Mouse (Mus musculus) thymus, adult 2 months (tissue): ENCODE results near the gene Pik3ap1.

Experiments used
- CTCF ChIP-seq: fragments of 200-500 bp; IDR thresholded peaks from 2 replicates; pipeline ENCODE4 v1.5.1; 2012; ENCODE audit warnings: mild to moderate bottlenecking, control low read depth, low read length, moderate library complexity, borderline replicate concordance; ENCODE audit not compliant: control insufficient read depth, poor library complexity, insufficient read depth; ENCODE audit errors: extremely low read depth
- POLR2A ChIP-seq: fragments of 200-500 bp; IDR thresholded peaks from 2 replicates; pipeline ENCODE4 v1.6.1; 2012; ENCODE audit warnings: mild to moderate bottlenecking, low read length, control low read depth, moderate library complexity; ENCODE audit not compliant: control insufficient read depth, poor library complexity, insufficient read depth; ENCODE audit errors: extremely low read depth

DNA sequence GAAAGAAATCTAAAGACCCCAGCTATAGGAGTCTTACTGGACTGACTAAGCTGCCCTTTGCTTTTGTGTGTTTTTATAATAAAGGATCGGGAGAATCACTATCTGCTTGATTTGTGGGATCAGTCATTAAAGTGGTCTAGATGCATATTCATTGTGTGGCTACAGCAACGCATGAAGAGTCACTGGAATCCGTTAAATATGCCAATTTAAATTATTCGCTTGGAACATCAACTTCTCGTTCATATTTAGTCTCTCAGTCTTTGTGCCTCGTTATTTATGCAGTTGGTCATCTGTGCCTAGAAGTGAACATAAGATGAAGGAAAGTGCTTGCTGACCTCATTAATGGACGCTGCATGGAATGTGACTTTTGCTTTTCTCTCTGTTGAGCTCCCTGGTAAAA is 114.0 kb downstream of the Pik3ap1 start:
- TF ChIP-seq POLR2A, result no peak
- TF ChIP-seq CTCF, result no peak
